Mouse (Mus musculus): ENCODE measurements around the gene Rpusd4.

- no peak for TF ChIP-seq MAFK (IDR thresholded peaks at IDR 0.05; ENCODE audit: insufficient read depth, low read depth, low read length)
- no peak for TF ChIP-seq CHD2 (IDR thresholded peaks at IDR 0.05; ENCODE audit: low read depth, low read length)
- no peak for TF ChIP-seq HCFC1 (IDR thresholded peaks at IDR 0.05; ENCODE audit: borderline replicate concordance, insufficient read depth, low read length)
- no peak for TF ChIP-seq ZNF384 (IDR thresholded peaks at IDR 0.05; ENCODE audit: low read depth, low read length)
- TF ChIP-seq ZC3H11A (IDR thresholded peaks at IDR 0.05; ENCODE audit: borderline replicate concordance, low read depth, low read length) = no peak
Observed at GRCm38 (mm10) chr9:35318537-35319172, 51.0 kb downstream of the Rpusd4 start.
